Mouse (Mus musculus) G1E-ER4 (cell line): ENCODE data around the gene Masp1. TPM values are rescaled to one million over a fixed set of nuclear protein-coding genes. Genes with fewer than 3 reads are reported as not detected.

Source experiments
- GATA1 ChIP-seq: IDR thresholded peaks from one replicate; pipeline ENCODE4 v1.8.0; 2012; ENCODE audit warnings: low read length, inconsistent platforms
- polyA plus RNA-seq: library from polyadenylated mRNA; stranded (reverse); fragments of >175 nt; gene quantifications from 2 replicates; pipeline ENCODE4 v1.2.3, GENCODE M21; 2012

Masp1 gene
- polyA plus RNA-seq: not detected in 2 replicates

DNA sequence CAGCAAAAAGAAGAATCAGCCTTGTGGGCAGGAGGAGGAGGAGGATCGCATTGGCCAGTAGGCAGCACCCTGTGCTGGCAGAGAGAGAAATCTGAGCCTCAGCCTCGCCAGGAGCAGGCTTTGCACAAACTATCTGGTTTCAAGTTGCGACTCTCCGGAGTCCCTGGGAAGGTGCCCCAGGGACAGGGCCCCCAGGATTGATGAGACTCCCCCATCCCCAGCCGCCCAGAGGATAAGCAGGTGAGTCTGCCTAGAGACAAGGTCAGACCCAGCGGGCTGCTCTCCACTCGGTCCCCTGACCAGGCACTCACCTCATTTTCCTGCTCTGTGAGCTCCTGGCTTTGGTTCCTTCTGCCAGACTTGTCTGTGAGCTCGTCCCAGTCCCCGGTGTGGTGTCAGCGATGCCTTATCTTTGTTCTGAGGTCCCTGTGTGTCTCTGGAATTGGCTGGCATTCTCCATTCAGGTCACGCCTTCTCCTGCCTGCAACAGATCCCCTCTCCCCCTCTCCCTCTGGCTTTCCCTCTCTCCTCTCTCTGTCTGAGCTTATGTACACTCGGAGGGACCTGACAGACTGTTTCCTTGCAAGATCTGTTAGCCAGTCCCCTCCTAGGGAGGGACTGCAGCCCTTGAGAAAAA is at the start of gene Masp1, which contains the start of gene Rtp4:
TSS of gene Masp1 (minus strand) at position 581 of the 637 bp plus-strand sequence.
TSS of gene Rtp4 (plus strand) at position 57 of the 637 bp plus-strand sequence.
- TF ChIP-seq GATA1: no peak

DNA sequence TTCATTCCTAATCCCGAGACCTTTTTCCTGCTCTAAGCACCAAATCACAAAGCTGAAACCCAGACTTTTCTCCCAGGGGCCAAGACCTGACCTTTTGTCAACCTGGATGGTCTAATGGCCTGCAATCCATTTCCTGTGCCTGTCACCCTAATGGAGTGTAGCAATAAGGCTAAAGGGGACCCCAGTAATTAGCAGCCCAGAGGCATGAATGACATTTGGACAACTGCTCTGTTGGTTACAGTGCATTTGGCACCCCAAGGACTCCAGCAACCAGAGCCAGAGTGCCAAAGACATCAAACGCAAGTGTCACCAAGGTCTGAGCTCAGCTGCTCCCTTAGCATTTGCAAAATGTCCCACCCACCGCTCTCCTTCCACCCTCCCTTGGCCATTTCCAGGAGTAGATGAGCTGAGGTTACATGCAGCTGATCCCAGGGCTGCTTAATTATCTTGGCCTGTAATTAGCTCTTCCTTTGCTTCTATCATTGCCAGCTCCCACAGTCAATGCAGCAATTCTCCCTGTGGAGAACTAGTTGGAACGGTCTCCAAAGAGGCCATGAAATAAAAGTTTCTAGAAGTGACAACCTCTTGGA is 47.8 kb upstream of the Masp1 start:
- no peak for TF ChIP-seq GATA1

DNA sequence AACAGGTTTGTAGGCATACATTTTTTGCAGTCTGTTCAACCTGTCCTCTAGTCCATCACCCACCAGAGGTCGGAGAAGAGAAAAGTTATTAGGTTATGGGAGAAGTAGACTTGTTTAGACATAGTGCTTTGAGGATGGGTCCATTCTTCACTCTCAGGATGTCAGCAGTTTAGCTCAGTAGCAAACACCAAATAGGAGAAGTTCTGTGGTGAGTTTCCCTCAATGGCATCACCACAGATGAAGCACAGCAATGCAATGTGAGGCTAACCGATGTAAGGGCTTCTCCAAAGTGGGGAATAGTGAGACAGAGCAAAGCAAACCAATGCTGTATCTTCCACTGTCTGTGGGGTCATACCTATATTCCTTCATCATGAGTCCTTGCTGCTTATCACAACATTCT is 37.1 kb upstream of the Masp1 start:
- TF ChIP-seq GATA1: no peak

DNA sequence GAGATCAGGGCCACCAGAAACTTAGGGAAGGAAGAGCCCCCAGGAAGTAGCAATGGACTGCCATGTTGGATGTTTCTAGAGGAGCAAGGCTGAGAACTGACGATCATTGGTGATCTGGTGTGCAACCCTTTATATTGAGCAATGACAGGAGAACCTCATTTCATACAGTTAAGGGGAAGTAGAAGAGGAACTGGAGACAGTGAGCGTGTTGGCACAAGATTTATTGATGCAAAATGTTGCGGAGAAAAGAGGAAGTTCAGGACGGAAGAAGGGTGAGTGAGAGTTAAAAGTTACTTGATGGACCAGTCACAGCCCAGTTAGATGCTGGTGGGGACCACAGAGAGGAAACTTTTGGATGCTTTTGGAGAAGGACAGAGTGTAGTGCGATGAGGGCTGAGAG is 36.6 kb upstream of the Masp1 start:
- no peak for TF ChIP-seq GATA1

DNA sequence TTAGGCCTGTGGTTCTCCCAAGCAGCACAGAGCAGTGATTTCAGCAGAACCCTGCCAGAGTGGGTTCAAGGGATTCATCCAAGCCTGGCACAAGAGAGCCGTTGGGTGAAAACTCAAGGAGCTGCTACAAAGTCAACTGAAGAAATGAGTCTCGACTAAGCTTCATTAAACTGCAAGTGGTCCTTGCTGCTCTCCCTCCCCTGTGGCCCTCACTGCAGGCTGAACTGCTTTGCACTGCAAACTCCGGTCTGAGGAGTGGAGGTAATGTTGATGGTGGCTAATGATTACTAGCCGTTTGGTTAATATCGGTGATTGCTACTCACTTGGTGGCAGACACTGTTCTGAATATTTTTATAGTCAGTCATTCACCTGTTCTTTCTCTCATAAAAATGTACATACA is 34.1 kb upstream of the Masp1 start:
- TF ChIP-seq GATA1: no peak

DNA sequence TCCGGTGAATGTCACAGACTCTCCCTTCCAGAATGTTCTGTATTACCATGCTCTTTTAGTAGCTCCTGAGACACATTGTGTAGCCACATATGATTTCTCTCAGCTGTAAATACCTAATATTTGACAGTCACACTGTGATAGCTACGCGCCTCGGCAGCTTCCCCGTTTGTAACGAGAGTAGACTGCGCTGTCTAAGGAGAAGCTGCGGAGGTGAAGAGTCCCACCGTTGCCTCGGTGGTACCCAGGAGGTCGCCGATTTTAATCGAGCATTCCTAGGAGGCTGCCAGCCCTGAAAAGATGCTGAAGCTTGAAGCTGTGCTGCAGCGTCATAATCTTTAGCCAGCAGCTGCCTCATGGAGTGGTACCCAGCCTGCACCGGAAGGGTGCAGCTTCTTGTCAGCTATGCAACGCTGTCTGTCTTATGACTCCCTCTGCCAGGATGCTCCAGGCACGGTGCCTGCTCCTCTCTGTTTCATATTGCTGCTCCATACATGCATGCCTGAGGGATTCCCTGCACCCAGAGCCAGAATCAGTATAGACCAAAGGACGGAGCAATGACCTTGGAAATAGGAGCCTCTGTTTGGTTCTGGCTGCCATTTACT is 30.5 kb upstream of the Masp1 start:
- TF ChIP-seq GATA1: no peak

DNA sequence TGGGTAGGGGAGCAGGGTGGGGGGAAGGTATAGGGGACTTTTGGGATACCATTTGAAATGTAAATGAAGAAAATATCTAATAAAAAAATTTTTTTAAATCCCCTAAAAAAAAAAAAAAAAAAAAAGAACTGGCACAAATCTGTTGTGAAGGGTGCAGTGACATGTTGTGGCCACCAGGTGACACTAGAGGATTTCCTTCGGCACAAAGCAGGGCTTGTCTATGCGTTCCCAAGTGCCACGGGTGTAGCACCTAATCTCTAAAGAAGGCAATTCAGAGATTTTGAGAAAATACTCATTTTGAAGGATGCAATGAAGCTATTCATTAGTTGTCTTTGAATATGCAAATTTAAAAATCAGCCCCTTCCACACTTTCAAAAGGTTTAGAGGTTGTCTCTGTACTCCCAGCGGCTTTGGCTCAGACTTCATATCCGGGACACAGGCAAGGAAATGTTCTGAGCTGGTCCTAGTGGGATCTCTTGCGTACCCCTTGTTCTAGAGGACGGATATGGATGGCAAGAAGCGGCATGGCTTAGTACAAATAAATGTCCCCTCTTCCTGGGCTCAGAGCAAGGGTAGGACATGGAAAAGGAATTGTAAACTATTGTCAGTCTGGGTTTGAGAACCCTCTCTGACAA is 29.8 kb upstream of the Masp1 start:
- no peak for TF ChIP-seq GATA1

DNA sequence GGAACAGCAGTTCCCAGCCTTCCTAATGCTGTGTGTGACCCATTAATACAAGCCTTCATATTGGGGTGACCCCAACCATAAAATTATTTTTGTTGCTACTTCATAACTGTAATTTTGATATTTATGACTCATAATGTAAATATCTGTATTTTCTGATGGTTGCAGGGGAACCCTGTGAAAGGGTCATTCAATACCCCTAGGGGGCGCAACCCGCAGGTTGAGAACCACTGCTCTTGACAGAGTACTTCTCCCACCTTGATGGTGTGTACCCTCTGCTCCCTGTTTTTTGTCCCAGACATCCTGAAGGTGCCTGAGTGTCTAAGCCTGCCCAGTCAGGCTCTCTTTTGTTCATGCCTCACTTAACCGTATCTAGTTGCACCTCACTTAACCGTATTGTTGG is 27.2 kb upstream of the Masp1 start:
- no peak for TF ChIP-seq GATA1

DNA sequence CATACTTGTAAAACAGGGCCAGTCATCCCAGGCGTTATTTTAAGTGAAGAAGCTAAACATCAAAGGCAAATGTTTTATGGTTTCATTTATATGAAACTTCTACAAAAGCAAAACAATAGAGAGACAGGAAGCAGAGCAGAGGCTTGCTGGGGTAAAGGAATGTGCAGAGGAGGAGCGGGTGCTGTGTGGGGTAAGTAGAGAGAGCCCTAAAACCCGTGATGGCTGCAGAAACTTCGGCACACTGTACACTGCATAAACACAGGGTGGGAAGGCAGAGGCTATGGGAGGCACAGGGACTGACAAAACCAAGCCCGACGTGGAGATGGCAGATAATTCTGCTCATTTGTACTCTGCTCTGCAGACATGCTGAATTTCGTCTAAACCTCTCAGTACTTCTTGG is 23.7 kb upstream of the Masp1 start:
- TF ChIP-seq GATA1: no peak

DNA sequence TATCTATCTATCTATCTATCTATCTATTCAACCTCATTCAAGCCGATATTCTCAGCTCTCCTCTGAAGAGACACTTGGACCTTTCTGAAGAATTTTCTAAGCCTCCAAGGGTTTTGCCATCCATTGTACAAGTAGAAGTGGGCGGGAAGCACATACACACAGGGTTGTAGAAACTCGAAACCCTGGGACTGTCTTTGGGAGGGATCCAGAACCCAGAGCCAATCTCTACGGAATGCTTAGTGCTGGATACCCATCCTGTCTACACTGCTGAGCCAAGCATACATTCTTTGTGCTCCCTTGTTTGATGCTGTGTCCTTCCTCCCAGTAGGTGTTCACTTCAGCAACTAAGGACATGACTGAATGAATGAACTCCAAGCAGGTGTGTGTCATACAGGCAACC is 22.3 kb upstream of the Masp1 start:
- no peak for TF ChIP-seq GATA1

DNA sequence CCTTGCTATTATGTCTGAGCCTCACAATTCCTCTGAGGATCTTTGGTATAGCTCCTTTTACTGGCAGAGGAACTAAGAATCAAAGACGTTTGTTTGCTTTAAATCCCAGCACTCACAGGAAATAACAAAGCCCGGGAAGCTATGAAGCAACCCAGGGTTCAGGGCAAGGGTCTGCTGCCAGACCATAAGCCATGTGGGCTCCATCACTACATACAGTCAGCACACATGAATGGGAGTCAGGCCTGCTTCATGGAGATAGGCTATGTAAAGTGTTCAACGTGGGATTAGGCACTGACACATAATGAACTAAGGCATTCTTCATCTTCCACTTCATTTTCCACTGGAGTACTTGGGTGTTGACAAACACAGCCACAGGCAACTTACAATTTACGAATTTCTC is 20.4 kb upstream of the Masp1 start:
- no peak for TF ChIP-seq GATA1

DNA sequence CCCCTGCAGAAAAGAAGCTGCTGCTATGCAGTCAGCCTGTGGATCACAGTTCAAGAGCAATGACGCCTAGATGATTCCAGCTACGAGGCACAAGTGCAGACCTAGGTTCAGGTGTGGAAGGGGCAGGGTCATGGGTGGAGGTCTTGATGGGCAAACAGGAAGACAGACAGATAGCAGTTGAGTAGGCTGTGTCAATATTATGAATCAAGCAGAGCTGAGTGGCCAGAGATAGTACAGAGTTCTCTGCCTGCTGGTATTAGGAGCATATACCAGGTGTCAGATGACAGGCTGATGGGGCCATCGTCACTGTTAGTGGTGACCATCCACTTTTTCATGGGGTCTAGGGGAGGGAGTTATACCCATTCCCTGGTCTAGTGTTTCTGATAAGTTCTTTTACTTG is 13.1 kb upstream of the Masp1 start:
- TF ChIP-seq GATA1: no peak

DNA sequence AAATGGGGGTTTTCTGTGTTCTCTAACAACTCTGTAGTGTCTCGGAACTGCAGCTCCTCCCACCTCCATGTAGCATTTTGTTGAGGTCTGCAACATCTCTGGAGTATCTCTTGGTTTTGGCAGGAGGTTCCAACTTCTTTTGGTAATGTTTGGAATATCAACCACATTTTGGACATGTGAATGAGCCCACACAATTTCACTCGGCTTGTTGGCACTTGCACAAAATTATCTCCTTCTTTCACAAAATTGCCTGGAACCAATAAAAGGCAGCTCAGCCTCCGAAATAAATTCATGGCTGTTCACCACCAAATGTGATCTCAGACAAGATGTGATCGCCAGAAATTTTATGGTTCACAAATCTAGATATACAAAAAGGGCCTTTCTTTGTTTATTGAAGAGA is 8.6 kb upstream of the Masp1 start:
- TF ChIP-seq GATA1: no peak

DNA sequence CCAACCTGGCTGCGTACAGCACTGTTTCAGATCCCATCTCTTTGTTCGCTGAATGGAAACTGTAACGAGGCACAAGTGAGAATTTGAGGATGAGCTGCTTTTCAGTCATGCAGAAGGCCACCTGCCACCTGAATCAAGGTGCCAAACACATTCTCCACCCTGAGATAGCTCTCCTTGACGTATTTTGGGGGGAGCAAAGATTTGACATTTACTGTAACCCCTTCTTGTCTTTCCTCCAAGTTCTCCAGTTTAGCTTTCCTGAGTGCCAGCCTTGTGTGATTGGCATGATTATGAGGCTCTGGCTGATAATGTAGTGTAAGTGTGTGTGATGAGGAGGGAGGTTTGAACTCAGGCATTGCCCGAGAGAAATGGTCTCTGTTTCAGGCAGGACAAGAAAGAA is 1.5 kb upstream of the Masp1 start:
- no peak for TF ChIP-seq GATA1

DNA sequence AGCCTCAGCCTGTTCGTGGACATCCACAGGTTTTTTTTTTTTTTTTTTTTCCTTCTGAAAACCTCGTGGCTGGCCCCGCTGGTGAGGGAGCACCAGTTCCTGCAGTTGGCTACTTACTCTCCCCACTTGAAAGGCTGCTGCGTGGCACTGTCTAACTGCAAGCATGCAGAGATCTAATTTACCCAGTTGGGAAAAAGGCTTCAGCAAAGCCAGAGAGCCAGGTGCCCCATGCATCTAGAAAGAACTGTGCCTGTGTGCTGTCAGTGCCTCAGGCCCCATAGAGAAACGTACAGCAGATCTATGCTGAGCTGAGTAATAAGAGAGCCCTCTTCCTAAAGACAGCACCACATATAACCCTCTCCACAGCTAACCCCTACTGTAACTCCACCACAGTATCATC is 477 bp upstream of the Masp1 start:
- TF ChIP-seq GATA1: no peak

DNA sequence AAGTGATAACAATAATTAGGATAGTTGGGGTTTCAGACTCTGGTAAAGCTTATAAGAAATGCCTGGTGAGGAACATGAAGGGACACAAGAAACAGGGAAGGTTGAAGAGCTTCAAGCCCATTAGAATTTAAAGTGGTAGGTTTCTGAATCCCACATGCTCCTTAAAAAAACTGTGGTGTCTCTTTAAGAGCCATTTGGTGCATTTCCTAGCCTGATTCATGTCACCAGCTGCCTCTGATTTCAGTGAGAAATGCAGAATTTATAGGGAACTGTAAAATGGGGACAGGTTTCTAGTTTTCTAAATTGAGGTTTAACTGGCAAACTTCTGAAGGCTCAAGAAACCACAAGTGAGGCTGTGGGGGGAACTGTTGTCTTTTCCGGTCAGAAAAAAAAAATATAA is 844 bp downstream of the Masp1 start:
- no peak for TF ChIP-seq GATA1
